Mouse (Mus musculus): ENCODE results near the gene Pyroxd2.

- TF ChIP-seq POLR2A (IDR thresholded peaks at IDR 0.05; ENCODE audit: low read depth, low read length) = no peak
- no peak for TF ChIP-seq CTCF (conservative IDR thresholded peaks at IDR 0.05; ENCODE audit: insufficient read depth, insufficient read length, low read depth, low read length)
These were observed 27.3 kb downstream of the Pyroxd2 start for GRCm38 (mm10) chr19:42725056-42725972.
